Mouse (Mus musculus): ENCODE results near the gene Lgr6.
A peak's percentile ranks its signal among the peaks of the same experiment; 100 is the strongest.

Gene Lgr6

GRCm38 (mm10) chr1:134955637-134956176, 149.4 kb downstream of the Lgr6 start, which contains the start of gene Ppp1r12b:
Ppp1r12b (minus strand) TSS chr1:134955942.
- peak; percentile 97 for DNase-seq (ENCODE audit: low spot score)

GRCm38 (mm10) chr1:134955050-134955636, 149.9 kb downstream of the Lgr6 start:
- peak; percentile 37 for DNase-seq (ENCODE audit: low spot score)

GRCm38 (mm10) chr1:134949946-134950345, 155.1 kb downstream of the Lgr6 start:
- DNase-seq (ENCODE audit: low spot score): no peak

GRCm38 (mm10) chr1:134947590-134947989, 157.5 kb downstream of the Lgr6 start:
- no peak for DNase-seq (ENCODE audit: low spot score)

- DNase-seq (ENCODE audit: low spot score): no peak
These were observed 162.2 kb downstream of the Lgr6 start for GRCm38 (mm10) chr1:134942898-134943297.

GRCm38 (mm10) chr1:134940863-134941262, 164.2 kb downstream of the Lgr6 start:
- no peak for DNase-seq (ENCODE audit: low spot score)

- DNase-seq (ENCODE audit: low spot score): no peak
These were observed 166.8 kb downstream of the Lgr6 start for GRCm38 (mm10) chr1:134938233-134938632.

GRCm38 (mm10) chr1:134936335-134936734, 168.7 kb downstream of the Lgr6 start:
- no peak for DNase-seq (ENCODE audit: low spot score)
